Mouse (Mus musculus): Measurements from ENCODE around the gene Hyal1.
A peak's percentile ranks its signal among the peaks of the same experiment; 100 is the strongest.

Gene Hyal1

DNA sequence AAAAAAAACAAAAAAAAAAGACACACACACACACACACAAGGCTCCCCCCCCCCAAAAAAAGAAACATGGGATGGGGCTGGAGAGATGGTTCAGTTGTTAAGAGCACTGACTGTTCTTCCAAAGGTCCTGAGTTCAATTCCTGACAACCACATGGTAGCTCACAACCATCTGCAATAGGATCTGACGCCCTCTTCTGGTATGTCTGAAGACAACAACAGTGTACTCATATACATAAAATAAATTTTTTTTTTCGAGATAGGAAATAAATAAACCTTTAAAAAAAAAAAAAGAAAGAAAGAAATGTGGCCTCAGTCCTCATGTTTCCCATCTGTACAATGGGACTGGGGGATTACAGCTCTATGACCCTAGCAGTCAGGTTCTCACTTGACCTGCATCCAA, 40.7 kb downstream of the Hyal1 start:
- no peak for DNase-seq (ENCODE audit: low spot score)

DNA sequence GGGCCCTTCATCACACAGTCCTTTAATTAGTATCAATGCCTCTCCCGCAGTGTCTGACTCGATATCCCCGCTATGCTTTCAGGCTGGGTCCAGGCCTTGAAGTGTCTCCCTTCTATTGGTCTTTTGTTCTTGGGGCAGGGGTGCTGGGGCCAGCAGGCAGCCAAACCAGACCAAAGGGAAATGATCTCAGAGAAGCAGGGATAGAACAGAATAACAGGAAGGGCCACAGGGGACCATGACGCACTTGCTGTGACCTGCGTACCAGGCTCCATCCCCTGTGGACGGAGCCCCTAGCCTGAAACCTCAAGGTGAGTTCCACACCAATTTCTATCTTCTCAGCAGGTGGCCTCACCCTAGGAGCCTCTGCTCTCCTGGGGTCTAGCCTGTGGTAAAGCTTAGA, 41.4 kb downstream of the Hyal1 start:
- DNase-seq (ENCODE audit: low spot score): no peak

DNA sequence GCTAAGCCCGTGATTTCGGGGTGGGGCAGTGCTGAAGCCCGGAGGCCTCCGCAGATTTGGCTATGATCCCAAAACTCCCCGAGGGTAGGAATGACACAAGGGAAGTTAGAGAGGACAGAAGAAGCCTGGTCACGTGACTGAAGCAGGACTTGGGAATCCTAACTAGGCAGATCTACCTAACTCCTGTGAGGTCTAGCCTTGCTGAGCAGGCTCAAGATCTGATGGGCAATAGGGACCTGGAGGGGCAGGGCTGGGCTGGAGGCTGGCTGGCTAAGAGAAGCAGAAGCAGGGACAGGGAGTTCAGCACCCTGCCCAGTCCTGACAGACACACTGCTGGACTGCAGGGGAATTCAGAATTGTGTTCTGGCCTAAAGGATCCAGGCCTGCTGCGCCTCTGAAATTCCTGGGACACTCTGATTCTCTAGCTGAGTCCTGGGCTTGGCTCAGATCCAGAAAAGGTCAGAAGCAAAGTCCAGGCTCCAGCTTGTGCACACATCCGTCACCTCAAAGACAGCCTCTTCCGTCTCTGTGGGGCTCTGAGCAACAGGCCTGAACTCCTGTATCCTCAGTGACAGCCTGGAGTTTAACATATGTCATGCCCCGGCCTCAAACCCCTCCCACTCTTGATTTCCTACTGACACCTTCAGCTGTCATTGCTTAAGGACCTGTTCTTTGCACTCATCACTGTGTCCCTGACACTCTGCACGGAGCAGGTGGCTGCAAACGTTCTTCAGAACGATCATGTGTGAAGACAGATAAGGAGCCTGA, 42.2 kb downstream of the Hyal1 start:
- DNase-seq (ENCODE audit: low spot score): peak; percentile 66

DNA sequence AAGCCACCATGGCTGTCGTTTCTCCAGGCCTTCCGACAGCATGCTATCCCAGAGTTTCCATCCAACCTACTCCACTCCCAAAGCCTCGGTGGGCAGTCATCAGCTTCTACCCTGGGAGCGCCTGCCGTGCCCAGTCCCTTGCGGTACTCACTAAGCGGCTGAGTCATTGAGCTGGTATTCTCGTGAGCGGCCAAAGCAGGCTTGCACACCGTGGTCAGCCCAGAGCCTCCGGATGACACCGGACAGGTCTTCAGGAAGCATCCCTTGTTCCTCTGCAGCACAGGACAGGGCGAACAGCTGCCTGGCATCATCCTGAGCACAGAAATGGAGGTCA, 42.8 kb downstream of the Hyal1 start:
- peak; percentile 33 for DNase-seq (ENCODE audit: low spot score)

DNA sequence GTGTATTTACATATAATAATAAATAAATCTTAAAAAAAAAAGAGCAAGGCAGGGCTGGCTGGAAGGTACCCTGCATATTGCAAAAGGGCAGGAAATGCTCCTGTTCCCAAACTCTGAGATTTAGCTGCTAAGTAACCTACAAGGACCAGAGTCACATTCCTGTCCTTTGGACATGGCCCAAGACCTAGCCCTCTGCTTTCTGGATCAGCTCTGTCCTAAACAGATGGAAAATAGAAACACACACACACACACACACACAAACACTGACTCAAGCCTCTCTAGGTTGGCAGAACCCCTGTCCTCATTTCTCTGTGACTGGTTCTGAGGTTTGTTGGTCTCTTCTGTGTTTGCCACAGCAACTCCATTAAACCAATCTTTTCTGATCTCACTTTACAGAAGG, 44.2 kb downstream of the Hyal1 start:
- DNase-seq (ENCODE audit: low spot score): peak; percentile 51

DNA sequence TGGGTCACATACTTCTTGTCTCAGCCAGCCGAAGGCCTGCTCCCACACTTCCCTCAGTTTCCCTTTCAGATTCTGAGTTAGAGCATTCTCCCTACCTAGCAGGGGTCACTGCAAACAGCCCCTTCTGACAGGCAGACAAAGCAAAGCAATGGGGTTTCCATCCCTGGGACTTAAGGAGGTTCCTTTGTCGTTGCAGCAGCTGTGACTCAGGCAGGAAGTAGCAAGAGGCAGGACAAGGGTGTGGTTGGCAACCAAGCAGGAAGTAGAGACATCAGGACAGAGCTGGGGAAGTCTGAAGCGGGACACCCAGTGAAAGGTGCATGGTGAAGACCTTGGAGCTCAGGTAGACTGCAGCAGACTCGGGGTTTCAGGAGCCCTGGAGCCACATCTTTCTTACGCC, 47.8 kb downstream of the Hyal1 start:
- DNase-seq (ENCODE audit: low spot score): no peak

DNA sequence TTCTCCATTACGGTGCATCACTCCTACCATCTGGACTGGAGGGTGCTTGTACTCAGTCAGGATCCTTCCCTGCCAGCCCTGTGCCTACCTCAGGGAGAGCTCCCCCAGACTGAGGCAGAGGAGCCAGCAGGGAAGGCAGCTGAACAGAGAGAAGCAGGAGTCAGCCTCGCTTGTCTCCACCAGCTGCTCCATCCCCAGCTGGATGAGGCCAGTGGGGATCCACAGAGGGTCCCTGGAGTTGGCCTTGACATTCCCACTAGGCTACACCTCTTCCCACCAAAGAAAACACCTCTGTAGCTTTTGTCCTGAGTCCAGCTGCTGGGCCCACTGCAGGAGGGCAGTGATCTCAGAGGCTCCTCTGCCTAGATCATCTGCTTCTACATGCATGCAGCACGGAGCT, 48.2 kb downstream of the Hyal1 start:
- DNase-seq (ENCODE audit: low spot score): no peak

DNA sequence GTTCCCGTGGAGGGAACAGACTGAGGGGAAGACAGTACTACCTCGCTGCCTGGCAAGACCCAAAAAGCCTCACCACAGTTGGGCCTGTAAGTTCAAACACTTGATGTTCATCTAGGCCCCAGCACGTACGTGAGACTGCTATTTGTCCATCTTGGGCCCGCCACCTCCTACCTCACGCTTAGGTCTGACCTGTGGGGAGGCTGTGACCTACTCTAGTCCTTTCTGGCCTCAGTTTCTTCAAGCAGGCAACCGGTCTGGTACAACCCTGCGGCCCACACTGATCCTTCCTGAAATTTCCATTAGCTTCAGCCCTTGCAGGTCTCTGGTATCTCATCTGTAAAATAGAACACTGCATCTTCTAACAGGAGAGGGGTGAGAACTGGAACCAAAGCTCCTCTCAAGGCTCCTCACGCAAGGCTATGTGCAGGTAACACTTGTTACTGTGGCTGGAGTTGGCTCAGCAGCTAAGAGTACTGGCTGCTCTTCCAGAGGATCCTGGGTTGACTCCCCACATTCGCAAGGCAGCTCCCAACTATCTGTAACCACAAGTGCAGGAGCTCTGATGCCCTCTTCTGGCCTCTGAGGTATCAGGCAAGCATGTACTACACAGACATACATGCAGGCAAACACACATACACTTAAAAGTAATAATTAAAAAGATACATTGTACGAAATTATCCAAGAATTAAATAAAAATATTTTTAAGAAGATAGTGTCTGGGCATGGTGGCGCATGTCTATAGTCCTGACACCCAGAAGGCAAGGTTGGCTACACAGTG, 48.8 kb downstream of the Hyal1 start:
- no peak for DNase-seq (ENCODE audit: low spot score)

DNA sequence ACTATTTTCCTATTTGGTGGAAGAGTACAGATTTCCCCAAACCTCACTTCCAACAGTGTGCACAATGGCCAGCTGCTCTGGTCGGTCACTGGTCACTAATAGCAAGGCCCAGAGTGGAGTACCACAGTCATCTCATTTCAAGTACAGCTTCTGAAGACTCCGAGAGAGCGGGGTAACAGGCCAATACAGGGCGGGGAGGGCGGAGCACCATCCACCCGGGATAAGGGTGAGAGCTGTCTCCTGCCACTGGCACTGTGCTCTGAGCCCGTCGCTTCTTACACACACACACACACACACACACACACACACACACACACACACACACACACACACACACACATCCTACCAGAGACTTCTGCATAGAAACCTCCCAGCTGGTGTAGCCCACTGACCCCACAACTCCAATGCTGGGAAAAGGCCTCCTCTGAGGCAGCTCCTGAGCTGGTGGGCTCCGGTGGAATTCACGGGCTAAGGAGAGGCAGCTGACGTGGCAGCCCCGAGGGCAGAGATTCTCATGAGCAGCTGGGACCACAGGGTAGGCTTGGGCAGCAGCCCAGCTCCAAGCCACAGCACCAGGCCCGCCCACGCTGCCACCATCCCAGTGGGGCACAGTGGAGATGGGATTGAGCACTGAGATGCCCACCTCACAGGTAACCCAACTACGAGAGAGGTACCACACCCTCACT, 49.6 kb downstream of the Hyal1 start:
- peak; percentile 65 for DNase-seq (ENCODE audit: low spot score)

DNA sequence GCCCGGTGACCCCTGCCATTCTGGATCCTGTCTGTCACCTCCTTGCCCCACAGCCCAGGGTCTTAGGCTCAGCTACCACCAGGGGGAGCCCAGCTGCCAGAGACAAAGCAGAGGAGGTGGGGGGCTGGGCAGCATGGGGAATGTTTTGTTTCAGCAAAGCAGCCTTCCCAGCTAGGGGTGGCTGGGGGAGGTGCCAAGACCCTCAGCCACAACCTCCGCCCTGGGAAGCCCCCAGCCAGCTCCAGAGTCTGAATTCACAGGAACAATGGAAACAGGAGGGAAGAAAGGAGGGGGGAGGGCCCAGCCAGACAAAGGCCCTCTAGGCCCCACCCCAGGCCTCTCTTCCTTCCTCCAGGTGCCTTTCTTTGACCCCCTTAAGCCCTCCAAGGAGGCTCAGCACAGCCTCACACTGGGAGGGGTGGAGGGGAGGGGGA, 50.1 kb downstream of the Hyal1 start:
- peak; percentile 74 for DNase-seq (ENCODE audit: low spot score)

DNA sequence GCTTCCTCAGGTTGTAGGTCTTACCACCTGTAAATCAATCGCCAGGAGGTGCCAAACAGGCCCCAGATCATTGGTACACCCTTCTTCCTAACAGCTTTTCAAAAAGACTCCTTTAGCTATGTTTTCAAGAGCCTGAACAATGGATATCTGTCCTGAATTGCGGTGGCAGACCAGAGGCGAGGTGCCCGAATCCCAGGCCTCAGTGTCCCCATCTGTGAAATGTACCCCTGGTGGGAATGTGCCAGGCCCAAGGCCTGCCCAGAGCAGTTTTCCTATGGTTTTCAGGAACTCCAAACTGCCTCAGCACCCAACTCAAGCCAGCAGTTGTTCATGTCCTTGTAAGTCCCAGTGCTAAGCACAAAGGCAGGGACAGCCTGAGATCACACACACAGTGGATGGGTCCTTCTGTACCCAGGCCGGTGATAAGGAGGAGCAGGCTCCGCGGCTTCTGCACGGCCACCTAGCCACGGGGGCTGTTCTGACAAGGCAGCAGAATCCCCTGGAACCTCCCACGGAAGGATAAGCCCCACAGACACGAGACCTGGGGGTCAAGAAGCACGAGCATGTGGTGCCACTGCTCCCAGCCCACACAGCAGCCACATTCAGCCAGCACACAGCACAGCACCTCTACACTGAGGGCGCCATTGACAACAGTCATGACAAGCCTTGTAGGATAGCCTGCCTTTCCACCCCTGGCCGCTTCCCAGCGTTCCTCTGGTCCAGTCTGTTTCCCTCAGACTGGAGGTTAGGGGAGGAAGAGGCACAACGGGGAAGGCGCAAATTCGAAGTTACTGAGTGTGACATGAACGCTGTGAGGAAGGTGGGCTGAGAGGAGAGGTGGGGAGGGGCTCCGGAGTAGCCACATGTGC, 50.9 kb downstream of the Hyal1 start:
- no peak for DNase-seq (ENCODE audit: low spot score)

DNA sequence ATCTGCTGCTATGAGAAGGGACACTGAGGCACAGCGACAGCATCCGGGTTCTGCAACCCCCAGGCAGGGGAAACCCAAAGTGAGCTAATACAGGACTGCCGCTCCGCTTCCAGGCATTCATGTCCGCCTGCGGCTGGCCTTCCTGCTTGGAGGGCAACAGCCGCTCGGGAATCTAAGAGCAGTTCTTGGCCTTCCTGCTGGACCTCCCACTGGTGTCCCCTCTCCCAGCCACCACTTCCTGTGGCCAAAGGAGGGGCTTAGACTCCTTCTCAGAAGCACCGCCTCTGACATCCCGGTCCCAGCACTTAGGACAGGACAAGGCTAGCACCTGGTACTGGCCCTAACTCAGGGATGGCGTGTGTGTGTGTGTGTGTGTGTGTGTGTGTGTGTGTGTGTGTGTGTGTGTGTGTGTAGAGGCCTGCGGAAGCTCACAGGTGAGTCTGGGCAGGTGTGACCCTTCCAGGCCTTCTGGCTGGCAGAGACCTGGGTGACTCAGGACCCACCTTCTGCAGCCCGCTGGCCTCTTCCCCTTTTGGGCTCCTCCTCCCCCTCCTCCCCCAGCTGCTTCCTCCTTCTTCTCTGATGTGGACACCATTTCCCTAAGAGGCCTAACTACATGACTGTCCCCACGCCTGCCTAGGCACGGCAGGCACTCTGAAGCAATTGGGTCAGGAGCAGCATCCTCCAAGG, 52.1 kb downstream of the Hyal1 start:
- DNase-seq (ENCODE audit: low spot score): no peak

DNA sequence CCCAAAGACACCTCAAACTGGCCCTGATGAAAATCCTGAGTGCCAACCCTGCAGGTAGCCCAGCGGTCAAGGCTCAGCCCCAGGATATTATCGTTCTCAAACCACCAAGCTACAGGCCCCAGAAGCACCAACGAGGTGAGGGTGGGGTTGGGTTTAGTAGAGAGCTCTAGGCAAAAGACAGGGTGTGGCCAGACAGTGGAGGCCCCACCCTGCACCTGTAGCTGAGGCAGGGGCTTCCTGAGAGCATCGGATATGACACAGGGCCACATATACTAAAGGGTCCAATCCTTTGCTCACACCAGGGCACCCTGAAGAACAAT, 52.6 kb downstream of the Hyal1 start:
- DNase-seq (ENCODE audit: low spot score): no peak

DNA sequence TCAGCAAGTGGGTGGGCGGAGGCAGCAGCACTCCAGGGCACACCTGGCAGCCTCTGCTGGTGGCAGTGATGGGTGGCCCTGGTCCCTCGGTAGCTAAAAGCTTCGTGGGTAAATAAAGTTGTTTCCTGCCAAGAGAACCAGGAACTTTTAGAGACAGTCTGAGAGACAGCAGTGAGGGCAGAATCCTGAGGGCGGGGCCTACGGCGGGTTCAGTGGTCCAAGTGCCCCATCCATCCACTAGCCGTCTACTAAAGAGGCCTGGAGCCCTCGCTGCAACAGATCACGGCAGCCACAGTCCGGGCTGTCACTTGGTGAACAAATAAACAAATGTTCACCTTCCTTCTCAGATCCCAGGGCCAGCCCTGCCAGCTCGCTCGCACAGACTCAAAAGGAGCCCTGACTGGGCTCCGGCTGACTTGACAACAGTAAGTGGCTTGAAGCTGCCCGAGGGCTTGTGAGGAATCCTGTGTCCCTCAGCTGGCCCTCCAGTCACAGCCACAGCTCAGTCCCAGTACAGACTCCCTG, 53.2 kb downstream of the Hyal1 start:
- DNase-seq (ENCODE audit: low spot score): no peak

DNA sequence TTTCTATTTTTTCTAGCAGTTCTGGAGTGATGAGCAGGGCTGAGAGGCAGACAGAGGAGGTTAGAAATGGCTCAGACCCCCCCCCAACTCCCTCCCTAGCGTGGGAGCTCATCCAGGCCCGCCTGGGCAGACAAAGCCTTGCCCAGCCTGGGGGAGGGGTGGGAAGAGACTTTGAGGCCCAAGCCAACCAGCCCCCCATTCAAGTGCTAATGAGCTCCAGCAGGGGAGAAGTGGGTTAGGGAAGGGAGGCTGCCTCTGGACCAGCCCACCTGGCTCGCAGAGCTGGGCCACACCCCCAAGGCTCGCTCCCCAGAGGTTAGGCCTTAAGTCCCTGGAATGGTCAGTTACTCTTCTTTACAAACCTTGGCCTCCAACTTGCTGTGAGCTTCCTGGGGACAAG, 53.8 kb downstream of the Hyal1 start:
- DNase-seq (ENCODE audit: low spot score): no peak

All from adipocyte (in vitro differentiated cells).